Mouse (Mus musculus): ENCODE measurements around the gene Stkld1.

Stkld1 gene

DNA sequence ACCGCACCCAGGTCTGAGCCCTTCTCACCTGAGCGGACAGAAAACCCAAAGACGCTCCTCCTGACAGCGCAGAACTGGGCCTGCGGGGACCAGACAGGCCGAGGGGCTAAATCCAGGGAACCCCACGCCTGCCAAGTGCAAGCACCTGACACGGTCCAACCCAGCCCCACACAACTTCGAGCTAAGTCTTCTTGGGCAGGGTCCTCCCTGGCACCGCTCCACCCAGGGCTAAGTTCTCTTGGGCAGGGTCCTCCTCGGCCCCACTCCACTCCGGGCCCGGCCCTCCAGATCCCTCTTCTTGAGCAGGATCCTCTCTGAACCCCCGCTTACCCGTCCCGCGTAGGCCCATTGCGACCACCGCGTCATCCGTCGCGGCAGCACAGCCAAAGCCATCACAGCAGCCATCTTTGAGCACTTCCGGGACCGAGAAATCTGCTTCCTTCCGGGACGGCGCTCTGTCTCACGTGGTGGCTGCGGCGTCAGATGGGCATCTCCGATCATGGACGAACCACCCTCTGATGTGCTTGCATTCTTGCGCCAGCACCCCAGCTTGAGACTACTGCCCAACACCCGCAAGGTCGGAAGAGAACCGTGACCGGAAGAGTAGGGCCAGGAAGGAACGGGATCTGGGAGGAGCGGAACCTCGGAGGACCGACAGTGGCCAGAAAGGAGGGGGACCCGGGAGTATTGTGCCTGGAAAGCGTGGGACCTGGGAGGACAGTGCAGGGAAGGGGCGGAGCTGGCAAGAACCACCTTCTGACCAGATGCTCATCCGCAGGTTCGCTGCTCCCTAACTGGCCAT is 17.7 kb upstream of the Stkld1 start, which contains the start of the genes Surf2 and Surf1:
Gene Surf2 (plus strand): TSS at position 441 of the 802 bp plus-strand sequence.
Gene Surf1 (minus strand): TSS at position 604 of the 802 bp plus-strand sequence.
- DNase-seq: peak; percentile 88

DNA sequence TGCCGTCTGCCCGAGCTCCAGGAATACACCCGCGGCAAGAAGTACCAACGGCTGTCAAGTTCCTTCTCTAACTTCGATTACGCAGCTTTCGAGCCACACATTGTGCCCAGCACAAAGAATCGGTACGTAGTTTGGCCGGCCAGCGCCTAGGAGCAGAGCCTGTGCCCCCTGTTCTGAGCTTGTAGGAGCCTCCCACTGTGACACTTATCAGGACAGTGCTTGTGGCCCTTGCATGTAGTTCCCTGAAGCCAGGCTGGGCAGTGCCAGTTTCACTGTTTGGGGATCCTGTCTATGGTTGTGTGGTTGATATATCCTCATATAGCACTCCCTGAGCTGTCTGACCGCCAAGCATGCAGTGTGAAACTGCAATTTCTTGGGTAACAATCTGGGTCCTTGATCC is 17.1 kb upstream of the Stkld1 start:
- DNase-seq: no peak

DNA sequence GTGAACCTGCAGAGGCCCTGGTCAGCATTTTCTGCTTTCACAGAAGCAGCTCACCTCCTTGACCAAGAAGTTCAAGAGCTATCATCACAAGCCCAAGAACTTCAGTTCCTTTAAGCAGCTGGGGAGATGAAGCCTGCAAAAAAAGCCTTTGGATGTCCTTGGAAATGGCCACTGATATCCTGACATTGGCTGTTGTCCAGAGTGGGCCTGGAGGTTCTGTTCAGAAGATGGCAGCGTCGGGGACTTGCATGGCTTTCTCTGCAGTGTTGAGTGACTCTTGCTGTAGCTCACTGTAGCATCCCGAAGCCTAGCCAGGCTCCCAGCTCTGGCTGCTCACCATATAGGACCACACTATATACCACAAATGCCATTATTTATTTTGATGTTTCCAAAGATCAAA is 14.2 kb upstream of the Stkld1 start:
- DNase-seq: no peak

DNA sequence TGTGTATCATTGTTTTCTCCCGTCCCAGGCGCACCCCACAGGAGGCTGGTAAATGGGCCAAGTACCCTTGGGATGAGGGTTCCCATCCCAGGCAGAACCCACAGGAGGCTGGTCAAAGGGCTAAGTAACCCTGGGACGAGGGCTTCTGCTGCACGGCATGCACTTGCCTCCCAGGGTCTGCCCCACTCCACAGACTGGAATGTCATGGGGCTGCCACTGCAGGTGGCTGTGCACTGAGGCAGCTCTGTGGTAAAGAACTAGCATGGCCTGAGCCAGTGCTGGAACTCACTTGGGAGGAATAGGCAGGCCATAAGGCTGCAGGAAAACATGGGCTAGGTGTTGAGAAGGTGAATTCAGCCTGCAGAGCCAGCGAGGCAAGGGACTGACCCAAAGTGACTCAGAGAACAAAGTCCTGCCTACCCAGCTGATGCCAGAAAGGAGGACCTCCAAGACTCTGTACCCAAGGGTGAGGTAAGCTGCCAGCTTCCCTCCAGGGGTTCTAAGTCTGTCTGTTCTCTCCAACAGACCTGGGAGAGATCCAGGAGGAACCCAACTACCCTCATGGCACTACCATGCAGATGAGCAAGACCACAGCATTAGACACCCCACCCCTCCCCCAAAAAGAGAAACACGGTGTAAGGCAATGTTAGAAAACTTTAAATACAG is 13.5 kb upstream of the Stkld1 start:
- DNase-seq: no peak

DNA sequence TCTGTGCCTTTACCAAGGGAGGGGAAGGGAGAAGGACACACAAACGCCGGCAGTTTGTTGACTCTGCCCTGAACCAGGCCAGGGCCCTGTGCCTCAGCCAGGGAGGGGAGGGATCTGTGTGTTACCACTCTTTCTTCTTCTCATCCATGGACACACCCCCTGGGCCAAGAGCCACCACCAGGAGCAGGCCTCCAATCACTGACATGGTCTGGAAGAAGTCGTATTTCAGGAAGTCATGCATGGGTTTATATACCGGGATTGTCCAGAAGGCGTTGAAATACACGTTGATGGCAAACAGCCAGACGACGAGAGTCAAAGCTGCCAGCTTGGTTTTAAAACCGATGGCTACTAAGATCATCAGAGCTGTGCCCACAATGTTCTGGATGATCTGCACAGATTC is 12.1 kb upstream of the Stkld1 start:
- DNase-seq: no peak

DNA sequence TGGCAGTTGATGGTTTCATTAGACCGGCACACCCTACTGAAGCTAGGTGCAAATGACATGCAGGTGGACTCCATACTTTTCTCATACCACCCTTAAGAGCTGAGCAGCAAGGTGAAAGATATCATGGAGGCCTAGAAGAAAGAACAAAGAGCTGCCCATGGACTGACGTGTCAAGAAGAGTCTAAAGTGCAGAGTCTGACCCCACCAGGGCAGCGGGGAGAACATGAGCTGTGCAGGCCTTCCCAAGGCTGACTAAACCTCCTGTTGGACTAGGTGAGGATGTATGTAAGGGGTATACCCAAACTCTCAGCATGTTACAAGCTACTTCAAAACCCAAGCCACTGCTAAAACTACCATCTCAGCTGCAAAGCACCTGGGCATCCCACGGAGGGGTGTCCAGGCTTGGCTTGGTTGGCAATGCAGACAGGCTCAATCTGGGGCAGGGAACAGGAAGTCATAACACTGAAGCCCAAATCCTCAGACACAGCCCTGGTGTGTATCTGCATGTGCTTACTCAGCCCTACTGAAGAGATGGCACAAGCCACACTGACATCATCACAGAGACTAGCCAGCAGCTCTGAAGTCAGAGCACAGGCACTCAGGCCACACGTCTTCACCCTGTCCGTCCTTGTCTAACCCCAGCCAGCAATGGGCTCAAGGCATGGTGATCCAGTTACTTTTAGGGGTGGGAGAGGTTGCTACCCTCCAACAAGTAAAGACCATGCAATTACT is 5.9 kb upstream of the Stkld1 start:
- DNase-seq: no peak

DNA sequence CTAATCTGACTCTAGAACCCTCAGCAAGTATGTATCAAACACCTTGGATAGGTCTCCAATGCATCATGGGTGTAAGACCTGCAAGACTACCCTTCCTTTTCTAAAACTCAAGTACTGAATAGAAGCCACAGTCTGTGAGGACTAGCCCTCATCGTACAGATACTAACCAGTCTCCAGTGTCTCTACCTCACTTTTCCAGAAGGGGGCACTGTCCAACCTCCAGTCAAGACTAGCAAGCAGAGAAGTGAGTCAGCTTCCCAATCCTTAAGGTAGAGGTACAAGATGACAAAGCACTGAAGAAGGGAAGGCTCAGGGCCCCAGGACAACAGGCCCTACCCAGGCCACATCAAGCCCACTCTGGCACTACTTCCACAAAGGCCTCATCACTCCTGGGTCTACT is 3.5 kb upstream of the Stkld1 start:
- peak; percentile 52 for DNase-seq

DNA sequence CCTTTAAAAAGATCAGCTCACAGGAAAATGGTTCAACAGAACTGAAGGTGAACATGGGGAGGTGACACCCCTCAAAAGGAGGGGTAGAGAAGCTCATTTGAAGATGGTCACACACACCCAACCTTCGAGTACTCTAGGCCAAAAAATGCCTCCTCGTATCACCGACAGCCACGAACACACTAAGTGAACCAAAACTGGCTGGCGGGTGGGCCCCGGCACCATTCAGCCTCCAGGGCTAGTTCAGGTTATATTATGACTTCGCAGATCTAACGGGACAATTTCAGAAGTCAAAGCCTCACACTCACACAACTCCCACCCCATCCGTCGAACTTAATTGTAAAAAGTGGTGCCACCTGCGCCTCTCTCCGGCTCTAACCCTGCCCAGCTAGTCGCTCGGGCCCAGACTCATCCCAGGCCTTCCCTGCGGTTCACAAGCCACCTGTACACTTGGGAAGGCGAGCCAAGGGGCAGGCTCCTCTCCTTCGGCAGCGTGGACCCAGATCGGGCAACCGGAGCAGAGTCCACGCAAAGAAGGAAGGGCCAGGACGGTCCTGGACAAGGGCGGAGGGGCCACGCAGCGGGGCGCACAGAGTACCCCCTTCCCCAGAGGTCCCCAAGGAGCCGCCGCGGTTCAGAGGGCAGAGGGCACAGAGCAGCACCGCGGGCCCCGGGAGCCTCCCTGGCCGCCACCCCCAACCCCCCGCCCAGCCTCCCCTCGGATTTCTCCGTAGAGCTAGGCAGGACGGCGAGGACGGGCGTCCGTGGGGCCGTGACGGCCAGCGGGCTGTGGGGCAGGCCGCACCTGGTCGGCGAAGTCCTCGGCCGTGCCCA is 1.2 kb upstream of the Stkld1 start:
- no peak for DNase-seq

DNA sequence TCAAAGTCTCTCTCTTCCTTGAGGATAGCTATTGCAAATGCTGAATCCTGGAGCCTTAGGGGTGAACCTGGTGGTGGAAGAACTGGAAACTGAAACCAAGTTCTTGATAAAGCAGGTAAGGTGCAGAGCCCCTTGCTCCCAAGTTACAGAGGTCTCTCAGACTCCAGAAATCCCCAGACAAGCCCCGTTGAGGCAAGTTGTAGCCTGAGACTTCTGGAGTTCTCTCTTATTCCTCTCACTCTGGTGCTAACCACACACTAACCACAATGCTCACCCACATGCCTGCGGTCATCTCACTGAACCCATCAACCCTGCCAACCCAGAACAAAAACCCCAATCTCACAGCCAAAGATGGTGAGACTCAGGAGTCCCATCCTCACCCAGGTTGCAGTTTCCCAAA is 1.4 kb downstream of the Stkld1 start:
- no peak for DNase-seq

DNA sequence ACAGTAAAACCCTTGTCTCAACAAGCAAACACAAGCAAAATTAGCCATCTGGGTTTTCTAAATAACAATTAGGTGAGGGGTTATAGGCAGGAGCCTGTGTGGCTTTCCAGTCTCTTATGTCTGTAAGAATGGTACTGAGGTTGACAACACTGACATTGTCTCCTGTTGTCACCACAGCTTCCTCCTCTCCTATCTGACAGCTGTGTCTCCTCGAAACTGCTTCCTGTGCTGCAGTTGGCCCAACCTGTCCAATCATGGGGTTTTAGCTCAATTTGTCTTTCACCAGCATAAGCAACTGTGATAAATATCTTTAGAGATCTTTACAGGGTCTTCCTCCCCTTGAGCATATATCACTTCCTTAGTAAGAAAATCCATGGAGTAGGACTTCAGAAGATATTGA is 2.6 kb downstream of the Stkld1 start:
- no peak for DNase-seq

DNA sequence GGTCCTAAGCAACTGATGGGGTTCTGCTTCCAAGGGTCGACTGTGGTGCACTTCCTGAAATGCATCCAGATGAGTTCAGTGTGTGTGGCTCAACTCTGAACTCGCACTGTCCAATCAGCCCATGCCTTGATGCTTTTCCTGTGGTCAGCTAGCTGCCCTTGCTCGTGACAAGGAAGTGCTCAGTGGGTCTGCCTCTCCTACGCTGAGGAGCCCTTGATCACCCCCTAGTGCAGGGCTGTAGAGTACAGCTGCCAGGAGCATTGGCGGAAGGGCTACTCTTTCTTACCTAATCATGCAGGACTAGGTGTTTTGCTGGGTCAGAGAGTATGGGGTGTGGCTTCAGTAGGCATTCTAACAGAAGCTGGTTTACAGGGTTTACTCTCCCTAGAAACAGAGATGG is 7.7 kb downstream of the Stkld1 start:
- no peak for DNase-seq

DNA sequence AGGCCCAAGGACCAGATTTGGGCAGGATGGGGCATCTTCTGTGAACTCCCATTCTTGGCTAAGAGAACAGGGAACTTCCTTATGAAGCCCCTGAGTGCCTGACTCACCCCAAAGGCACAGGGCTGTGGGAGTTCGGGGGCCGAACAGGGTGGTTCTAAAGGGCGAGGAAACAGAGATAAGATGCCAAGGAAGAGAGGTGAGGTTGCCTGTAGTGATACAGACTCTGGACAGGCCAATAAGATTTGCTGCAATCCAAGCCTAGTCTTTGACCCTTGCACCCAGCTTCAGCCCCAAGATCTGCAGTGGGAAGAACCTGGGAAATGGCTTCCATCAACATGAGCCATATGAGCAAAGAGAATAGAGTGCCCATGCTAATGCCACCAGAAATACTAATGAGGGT is 9.4 kb downstream of the Stkld1 start:
- no peak for DNase-seq

DNA sequence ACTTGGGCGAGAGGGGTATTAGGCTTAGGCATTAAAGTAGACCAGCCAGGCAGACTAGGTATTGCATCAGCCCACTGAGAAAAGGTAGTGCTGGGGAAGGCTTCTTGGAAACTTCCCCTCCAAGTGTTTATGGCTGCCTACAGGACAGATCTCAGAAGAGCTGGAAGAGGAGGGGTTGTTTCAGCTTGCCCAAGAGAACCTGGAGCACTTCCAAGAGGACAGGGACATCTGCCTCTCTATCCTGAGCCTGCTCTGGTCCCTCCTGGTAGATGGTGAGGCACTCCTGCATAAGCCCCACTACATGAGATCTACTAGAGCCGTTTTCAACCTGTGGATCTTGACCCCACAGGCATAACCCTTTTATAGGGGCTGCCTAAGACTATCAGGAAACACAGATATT is 16.6 kb downstream of the Stkld1 start:
- no peak for DNase-seq

DNA sequence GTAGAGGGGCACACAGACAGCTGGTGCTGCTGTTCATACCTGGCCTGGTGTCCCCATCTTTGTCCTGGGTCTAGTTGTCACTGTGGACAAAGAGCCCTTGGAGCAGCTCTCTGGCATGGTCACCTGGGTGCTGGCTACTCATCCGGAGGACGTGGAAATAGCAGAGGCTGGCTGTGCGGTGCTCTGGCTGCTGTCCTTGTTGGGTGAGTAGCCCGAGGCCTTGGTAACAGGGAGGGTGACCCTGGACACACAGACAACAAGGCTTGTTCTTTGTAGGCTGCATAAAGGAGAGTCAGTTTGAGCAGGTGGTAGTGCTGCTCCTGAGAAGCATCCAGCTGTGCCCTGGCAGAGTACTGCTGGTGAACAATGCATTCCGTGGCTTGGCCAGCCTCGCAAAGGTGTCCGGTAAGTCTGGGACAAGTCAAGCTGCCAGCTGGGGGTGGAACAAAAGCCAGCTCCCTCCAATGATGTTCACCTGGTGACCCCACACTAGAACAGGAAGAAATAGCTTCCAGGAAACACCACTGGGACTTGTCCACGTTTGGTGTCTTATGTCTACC is 17.6 kb downstream of the Stkld1 start:
- no peak for DNase-seq

DNA sequence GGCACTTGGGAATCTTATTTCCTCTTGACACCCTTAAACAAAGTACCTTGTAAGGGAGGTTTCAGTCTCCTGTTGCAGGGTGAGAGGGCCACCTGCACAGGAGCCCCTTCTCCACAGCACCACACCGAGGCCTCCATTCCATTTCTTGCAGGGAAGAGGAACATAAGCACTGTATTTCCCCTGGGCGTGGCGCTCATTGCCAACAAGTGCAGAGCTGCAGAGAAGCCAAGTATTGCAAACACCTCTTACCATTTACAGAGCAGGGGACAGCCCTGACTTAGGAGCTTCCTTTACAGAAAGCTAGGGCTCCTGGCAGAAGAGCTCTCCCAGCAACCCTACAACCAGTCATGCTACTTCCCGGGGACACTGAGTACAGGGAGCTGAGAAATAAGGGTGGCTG is 18.3 kb downstream of the Stkld1 start:
- DNase-seq: no peak

DNA sequence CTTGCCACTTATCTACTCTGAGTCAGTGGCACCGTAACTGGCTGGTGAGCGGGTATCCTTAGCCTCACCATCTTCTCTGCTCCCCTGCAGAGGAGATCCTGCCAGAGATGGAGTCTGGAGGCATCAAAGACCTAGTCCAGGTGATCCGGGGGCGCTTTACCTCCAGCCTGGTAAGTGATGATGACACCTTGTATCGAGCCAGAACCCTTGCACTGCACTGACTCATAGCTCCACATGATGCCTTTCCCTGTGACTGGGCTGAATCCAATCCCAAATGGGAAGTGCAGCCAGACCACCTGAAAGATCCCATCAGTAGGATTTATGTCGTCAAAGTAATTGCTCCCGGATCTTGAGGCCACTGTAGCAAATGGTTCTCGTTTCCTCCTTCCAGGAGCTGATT is 19.0 kb downstream of the Stkld1 start:
- no peak for DNase-seq

DNA sequence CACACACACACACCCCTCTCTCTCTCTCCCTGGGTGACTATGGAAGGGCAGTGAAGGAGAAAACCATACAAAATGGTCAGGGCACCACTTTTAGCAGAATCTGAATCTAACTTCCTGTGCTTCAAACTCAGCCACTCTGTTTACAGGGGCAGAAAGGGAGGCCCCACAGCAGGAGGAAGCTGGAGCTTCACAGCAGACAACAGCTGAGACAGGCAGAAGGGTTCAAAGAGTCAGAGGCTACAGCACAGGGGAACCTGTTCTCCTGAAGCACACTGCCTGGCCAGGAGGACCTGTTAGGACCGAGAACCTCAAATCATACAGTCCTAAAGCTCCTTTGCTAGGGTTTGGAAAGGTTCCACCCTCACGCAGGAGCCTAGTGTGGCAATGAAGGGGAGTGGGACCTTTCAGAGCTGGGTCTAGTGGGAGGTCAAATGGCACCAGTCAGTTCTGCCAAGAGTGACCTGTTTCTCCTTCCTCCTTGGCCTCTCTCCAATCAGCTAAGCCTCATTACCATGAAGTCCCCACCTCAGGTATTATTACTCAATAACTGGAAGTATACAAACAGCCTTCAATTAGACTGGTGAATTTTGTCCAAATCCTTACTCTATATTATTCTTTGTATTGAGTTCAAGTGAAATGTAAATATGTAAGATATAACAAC is 21.0 kb downstream of the Stkld1 start:
- DNase-seq: no peak

DNA sequence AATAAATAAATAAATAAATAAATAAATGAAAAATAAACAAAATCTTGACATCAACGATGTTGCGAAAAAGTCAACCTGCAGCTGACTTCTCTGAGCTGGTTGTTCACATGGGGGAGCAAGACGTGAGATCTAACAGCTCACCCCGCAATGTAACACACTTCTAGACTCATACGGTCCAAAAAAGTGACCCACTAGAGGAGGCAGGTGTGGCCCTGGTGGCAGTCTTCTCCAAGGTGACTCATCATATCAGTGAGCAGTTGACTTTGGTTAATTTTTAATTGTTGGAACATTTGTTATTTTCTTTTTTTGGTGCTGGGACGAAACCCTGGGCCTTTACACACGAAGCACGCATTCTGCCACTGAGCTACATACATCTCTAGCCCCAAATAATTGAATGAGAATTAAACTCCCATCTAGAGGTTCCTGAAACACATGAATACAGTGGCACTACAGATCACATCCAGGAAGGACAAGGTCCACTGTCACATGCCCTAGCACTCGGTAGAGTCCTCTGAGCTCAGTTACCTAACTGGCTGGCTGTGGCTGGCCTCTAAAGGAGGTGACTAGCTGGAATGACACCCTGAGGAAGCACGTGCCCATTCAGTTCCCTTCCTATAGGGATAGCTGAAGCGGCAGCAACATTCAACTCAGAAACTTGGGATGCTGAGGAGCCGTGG is 23.1 kb downstream of the Stkld1 start:
- DNase-seq: no peak

DNA sequence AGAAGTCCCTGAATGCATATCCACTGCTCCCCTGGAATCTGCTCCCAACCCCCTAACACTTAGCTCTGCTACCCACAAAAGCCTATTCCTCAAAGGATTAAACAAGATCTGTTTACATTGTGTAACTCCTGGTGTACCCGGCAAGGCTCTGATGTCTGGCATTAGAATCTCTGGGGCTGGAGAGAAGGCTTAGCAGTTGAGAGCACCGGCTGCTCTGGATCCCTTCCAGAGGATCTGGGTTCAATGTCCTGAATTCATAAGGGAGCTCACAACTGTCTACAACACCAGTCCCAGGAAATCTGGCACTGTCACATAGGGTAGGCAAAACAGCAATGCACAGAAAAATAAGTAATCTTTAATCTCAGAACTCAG is 23.6 kb downstream of the Stkld1 start:
- no peak for DNase-seq

DNA sequence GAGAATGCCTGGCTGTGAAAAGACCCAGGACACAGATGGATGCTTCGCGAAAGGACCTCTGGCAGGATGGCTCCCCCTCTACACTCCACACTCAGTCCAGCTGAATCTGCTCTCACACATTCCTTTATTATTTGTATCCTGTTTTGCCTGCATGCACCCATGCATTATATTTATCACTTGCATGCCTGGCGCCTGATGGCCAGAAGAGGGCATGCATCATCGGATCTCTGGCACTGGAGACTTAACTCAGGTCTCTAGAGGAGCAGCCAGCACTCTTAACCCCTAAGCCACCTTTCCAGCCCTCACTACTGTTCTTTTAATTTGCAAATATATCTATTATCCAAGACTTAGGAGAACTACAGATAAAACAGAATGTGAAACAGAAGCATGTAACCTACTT is 26.9 kb downstream of the Stkld1 start:
- no peak for DNase-seq

DNA sequence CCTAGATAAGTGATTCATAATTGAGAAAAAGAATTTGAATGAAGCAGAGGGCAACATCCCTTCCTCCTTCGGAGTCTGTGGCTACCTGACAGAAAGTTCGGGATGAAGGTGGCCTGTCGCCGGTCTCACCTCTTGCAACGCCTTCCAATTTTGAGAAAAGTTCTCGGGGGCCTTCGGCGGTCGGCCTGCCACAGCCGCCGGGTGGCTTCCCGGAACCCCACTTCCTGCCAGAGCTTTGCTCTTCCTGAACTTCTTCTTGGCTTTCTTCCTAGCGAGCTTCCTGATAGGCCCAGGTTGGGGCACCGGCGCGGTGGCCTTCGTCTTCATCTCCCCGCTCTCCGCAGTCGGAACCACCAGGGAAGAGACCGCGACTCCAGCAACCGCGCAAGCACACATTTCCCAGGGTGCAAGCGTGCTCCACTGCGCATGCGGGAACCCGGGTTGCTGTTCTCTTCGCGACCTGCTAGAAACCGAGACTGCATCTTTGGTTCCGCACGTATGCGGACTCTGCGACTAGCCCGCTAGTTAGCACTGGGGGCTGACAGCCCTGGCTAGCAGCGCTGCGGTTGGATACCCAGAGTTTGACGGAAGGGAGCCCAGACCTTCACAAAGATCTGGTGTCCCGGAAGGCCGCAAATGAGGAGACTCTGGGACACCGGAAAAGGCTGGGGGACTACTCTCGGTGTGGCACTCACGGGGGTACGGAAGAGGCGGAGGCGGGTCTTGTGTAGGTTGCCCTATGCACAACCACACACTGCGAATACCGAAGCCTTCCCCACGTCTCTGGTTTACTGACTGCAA is 30.3 kb downstream of the Stkld1 start, which contains the start of gene Rexo4:
Gene Rexo4 (minus strand): TSS at position 464 of the 801 bp plus-strand sequence.
- peak; percentile 93 for DNase-seq

All from right cerebral cortex, postnatal 25 days (tissue).